Mouse (Mus musculus) intestine, embryonic 14.5 days (tissue): ENCODE results near the gene Hus1b. TPM values are rescaled to one million over a fixed set of nuclear protein-coding genes. Genes with fewer than 3 reads are reported as not detected.

Experiments used
- ATAC-seq: fragments of 200-750 bp; cut with Nextera tagmentation; replicated peaks from 2 replicates; pipeline ENCODE4 v1.8.0; 2017; ENCODE audit warnings: low read depth, moderate number of reproducible peaks, moderate TSS enrichment, moderate library complexity; ENCODE audit not compliant: low FRiP score, low TSS enrichment
- DNase-seq: peaks from one replicate; pipeline ENCODE4 v3.0.0-alpha.2; 2018; ENCODE audit warnings: low spot score
- H3K27ac ChIP-seq: fragments of 300-500 bp; sonication (generic); 2 replicates; pipeline ENCODE4 v1.5.1; 2014; ENCODE audit warnings: low read depth, mild to moderate bottlenecking, control low read depth
- H3K27me3 ChIP-seq: fragments of 300-500 bp; sonication (generic); replicated peaks from 2 replicates; pipeline ENCODE4 v1.6.1; 2014; ENCODE audit warnings: low read length, control low read depth; ENCODE audit not compliant: control insufficient read depth, insufficient read depth
- H3K36me3 ChIP-seq: fragments of 300-500 bp; sonication (generic); 2 replicates; pipeline ENCODE4 v1.6.1; 2014; ENCODE audit warnings: low read length, control low read depth; ENCODE audit not compliant: control insufficient read depth, insufficient read depth
- H3K4me1 ChIP-seq: fragments of 300-500 bp; sonication (generic); replicated peaks from 2 replicates; pipeline ENCODE4 v1.6.1; 2014; ENCODE audit warnings: low read length, control low read depth, mixed read lengths; ENCODE audit not compliant: control insufficient read depth, insufficient read depth
- H3K4me2 ChIP-seq: fragments of 300-500 bp; sonication (generic); 2 replicates; pipeline ENCODE4 v1.6.1; 2014; ENCODE audit warnings: low read length
- H3K4me3 ChIP-seq: fragments of 300-500 bp; sonication (generic); 2 replicates; pipeline ENCODE4 v1.5.1; 2014; ENCODE audit warnings: low read depth, low read length, control low read depth, mixed read lengths
- H3K9ac ChIP-seq: fragments of 300-500 bp; sonication (generic); 2 replicates; pipeline ENCODE4 v1.6.1; 2014; ENCODE audit warnings: mild to moderate bottlenecking, low read length
- H3K9me3 ChIP-seq: fragments of 300-500 bp; sonication (generic); 2 replicates; pipeline ENCODE4 v1.6.1; 2016; ENCODE audit warnings: low read length, control low read depth; ENCODE audit not compliant: control insufficient read depth
- WGBS: fragments of 180-500 bp; shearing (Covaris S2); extraction: QIAGEN DNeasy Blood & Tissue Kit; methylation state at CpG from one replicate; pipeline ENCODE4 v1.1.7; 2014; 5-methylcytosine and 5-hydroxymethylcytosine counted together
- polyA plus RNA-seq: library from polyadenylated mRNA; unstranded; fragments of >200 nt; fragmentation: Nextera tagmentation; extraction: Ambion mirVana; gene quantifications from 2 replicates; pipeline ENCODE4 v1.2.1, GENCODE M21; 2014

Hus1b gene
- polyA plus RNA-seq, 1 experiment from 2014 or later = 0.15 TPM

DNA sequence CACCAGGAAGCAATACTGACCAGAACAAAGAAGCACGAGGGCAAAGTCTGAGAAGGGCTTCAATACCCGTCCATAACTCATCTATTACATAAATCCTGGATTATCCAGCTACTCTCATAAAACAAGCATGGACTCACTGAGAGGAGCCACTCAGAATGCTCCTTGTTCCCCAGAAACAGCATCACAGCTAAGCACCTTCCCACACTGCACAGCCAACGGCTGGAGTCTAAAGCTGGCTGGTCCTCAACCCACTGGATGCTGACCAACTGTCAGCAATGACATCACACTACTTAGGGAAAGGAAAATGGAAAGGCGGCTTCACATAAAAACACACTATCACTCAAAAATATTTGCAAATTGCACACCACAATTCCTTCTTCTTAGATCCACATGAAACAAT lies 20.8 kb upstream of the Hus1b start:
- no peak for ATAC-seq
- no peak overlapping the region; the same call in 1 of the 2 replicates for H3K27ac ChIP-seq
- DNase-seq = no peak

DNA sequence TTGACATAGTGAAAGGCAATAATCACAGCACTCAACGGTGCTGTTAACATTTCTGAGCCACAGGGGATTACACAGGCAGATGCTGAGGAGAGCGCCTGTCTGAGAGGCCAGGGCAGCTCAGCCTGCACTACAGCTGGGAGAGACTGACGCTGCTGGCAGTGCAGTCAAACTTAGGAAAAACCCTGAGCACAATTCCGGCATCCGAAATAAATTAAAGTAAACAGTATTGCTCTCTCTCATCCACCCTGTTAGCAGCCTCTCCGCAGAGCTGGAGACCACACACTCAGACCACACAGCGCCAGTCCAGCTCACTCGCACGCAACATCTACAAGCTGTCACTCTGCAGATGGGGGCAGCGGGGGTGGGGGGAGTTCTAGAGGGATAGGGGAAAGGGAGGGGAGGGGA lies 18.9 kb upstream of the Hus1b start:
- ATAC-seq = peak; percentile 72
- H3K9ac ChIP-seq = no peak overlapping the region
- H3K4me1 ChIP-seq = peaks cover 15% of the 10 kb centered on the region
- peak overlapping the region; percentile 58; the same call in 1 of the 2 replicates for H3K27ac ChIP-seq
- H3K27me3 ChIP-seq = no peaks in the 10 kb centered on the region
- peak overlapping the region; percentile 2; the same call in 1 of the 2 replicates for H3K4me2 ChIP-seq
- H3K4me3 ChIP-seq = no peak overlapping the region
- WGBS = 10% methylated on average over 10 of the region's 10 CpGs
- H3K9me3 ChIP-seq = no peaks in the 10 kb centered on the region
- no peak for DNase-seq
- H3K36me3 ChIP-seq = no peaks in the 10 kb centered on the region

More for the DNA sequence above, 20.8 kb upstream of the Hus1b start:
- 38% methylated on average over 4 of the region's 4 CpGs for WGBS
- Histone ChIP-seq H3K4me2 (no peak overlapping the region), H3K4me3 (no peak overlapping the region), H3K9ac (no peak overlapping the region), H3K4me1 (peaks cover 18% of the 10 kb centered on the region), H3K36me3 (no peaks in the 10 kb centered on the region), H3K9me3 (no peaks in the 10 kb centered on the region), H3K27me3 (no peaks in the 10 kb centered on the region)

DNA sequence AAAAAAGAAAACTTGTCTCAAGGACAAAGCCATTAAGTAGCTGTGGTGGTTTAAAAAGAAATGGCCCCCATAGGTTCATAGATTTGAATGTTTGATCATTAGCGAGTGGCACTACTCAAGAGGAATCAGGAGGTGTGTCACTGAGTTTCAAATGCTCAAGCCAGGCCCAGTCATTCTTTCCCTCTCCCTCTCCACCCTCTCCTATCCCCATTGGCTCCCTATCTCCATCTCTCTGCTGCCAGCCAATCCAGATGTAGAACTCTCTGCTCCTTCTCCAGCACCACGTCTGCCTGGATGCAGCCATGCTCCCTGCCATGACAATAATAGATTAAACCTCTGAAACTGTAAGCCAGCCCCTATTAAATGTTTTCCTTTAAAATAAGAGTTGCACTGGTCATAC lies 14.4 kb upstream of the Hus1b start:
- peaks cover 5% of the 10 kb centered on the region; the same call in 1 of the 2 replicates for H3K36me3 ChIP-seq
- ATAC-seq (no peak), DNase-seq (no peak)
- no peaks in the 10 kb centered on the region for H3K27me3 ChIP-seq
- 66% methylated on average over 2 of the region's 2 CpGs for WGBS
- H3K4me2 ChIP-seq = no peak overlapping the region
- H3K9ac ChIP-seq = no peak overlapping the region
- peaks cover 12% of the 10 kb centered on the region for H3K4me1 ChIP-seq
- no peak overlapping the region for H3K4me3 ChIP-seq
- no peak overlapping the region for H3K27ac ChIP-seq
- H3K9me3 ChIP-seq = no peaks in the 10 kb centered on the region

DNA sequence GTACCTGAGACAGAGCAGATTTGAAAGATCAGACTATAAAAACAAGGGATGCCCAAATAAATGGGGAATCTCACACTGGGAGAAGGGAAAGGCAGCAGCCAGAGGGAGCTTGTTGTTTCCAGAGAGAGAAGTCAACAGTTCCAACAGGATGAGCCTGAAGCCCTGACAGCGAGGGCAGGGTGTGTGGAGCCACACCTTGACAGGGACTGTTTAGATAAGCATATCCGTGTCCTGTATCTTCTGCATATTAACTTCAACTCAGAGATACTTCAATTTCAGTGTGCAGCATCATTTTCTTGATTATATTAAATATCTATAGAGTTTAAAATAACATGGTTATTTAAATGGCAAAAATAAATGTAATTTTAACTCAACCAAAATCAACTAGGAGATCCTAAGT lies 13.2 kb upstream of the Hus1b start:
- Histone ChIP-seq H3K36me3 (peaks cover 5% of the 10 kb centered on the region; the same call in 1 of the 2 replicates), H3K4me2 (no peak overlapping the region), H3K27ac (no peak overlapping the region), H3K9me3 (no peaks in the 10 kb centered on the region), H3K4me3 (no peak overlapping the region), H3K4me1 (peaks cover 7% of the 10 kb centered on the region; the same call in 1 of the 2 replicates), H3K27me3 (no peaks in the 10 kb centered on the region), H3K9ac (no peak overlapping the region)
- DNase-seq (no peak), ATAC-seq (no peak)
- WGBS = 87% methylated on average over 2 of the region's 2 CpGs

DNA sequence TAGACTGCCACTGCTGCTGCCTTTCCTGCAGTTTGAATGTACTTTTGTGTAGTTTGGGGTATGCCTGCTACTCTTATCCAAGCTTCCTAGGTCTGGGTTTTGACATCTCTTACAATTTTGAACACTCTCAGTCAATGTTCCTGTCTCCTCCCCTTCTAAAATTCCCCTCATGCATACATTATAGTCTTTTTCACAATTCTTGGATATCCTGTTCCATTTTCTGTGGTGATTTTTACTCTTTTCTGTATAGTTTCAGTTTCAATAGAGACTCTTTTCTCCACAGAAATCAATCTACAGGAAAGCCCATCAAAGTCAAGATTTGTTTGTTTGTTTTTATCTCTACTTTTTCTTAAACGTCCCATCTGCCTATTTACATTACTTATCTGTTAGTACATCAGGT lies 6.0 kb upstream of the Hus1b start:
- Histone ChIP-seq H3K27ac (no peak overlapping the region), H3K27me3 (no peaks in the 10 kb centered on the region), H3K4me2 (no peak overlapping the region), H3K9me3 (no peaks in the 10 kb centered on the region), H3K9ac (no peak overlapping the region), H3K36me3 (no peaks in the 10 kb centered on the region), H3K4me3 (no peak overlapping the region), H3K4me1 (no peaks in the 10 kb centered on the region)
- 29% methylated on average over 1 of the region's 1 CpGs for WGBS
- ATAC-seq (no peak), DNase-seq (no peak)

DNA sequence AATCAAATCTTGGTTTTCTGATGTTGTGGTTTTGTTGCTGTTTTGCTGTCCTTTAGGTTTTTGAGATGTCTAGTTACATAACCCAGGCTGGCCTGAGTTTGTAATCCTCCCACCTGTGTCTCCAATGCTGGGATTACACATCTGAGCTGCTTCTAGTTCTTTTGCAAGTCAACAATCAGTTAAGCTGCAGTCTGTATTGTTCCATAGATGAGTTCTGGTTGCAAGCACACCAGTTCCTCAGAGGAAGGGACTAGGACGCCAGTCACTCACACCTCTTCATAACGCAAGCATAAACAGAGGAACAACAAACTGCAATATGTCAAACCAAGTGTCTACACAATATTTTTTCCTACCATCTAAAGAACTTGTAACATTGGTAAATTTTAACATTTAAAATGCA lies 4.5 kb upstream of the Hus1b start:
- 81% methylated on average over 2 of the region's 2 CpGs for WGBS
- Histone ChIP-seq H3K4me1 (no peaks in the 10 kb centered on the region), H3K4me2 (no peak overlapping the region), H3K36me3 (no peaks in the 10 kb centered on the region), H3K27me3 (no peaks in the 10 kb centered on the region), H3K9me3 (no peaks in the 10 kb centered on the region), H3K9ac (no peak overlapping the region), H3K27ac (no peak overlapping the region), H3K4me3 (no peak overlapping the region)
- ATAC-seq (no peak), DNase-seq (no peak)

DNA sequence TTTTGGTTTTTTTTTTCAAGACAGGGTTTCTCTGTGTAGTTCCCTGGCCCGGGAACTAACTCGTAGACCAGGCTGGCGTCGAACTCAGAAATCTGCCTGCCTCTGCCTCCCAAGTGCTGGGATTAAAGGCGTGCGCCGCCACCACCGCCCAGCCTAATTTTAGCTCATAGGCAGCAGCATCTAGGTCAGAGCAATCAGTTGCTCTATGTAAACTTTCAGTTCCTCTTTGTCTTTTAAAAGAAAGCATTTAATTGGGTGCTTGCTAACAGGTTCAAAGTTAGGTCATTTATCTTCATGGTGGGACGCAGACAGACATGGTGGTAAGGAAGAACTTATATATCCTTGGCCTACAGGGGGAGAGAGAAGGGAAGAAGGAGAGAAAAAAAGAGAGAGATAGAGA lies 1.6 kb upstream of the Hus1b start:
- H3K9me3 ChIP-seq = no peaks in the 10 kb centered on the region

DNA sequence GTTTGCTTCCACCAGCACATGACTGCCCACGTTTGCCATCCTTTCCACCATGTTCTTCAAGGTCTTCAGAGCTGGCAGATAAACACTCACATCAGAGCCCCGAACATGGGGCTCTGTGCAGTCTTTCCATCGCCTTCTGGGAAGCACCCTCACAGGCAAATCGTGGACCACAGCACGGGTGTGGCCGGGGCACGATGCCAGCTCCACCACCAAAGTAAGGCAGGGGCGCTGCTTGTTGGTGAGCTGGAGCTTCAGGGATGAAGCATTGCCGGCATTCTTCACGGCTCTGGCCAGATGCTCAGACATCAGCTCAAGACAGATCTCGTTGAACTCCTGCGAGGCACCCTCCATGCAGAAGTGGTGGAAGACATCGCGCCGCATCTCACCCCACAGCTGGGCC lies 430 bp downstream of the Hus1b start:
- DNase-seq (no peak), ATAC-seq (no peak)
- no peaks in the 10 kb centered on the region for H3K9me3 ChIP-seq
- no peaks in the 10 kb centered on the region for H3K4me1 ChIP-seq
- H3K4me3 ChIP-seq = no peak overlapping the region
- H3K9ac ChIP-seq = no peak overlapping the region
- no peaks in the 10 kb centered on the region for H3K36me3 ChIP-seq
- 89% methylated on average over 15 of the region's 15 CpGs for WGBS
- H3K27ac ChIP-seq = no peak overlapping the region
- H3K27me3 ChIP-seq = no peaks in the 10 kb centered on the region
- no peak overlapping the region for H3K4me2 ChIP-seq

More for the DNA sequence above, 1.6 kb upstream of the Hus1b start:
- DNase-seq (no peak), ATAC-seq (no peak)
- WGBS = 94% methylated on average over 9 of the region's 9 CpGs
- Histone ChIP-seq H3K36me3 (no peaks in the 10 kb centered on the region), H3K27me3 (no peaks in the 10 kb centered on the region), H3K9ac (no peak overlapping the region), H3K4me2 (no peak overlapping the region), H3K4me3 (no peak overlapping the region), H3K4me1 (no peaks in the 10 kb centered on the region), H3K27ac (no peak overlapping the region)

DNA sequence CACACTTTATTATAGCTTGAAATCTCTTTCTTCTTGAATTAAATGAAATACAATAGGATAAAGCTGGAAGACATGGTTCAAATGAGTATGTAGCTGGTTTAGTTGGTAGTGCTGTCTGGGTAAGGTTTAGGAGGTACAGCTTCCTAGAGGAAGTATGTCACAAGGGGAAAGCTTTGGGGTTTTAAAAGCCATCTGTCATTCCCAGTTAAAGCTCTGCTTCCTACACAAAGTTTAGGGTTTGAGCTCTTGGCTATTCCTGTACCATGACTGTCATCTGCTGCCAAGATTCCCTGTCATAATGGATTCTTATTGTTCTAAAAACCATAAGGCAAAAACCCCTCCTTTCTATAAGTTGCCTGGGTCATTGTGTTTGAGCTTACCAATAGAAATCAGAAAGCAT lies 1.8 kb downstream of the Hus1b start:
- no peaks in the 10 kb centered on the region for H3K27me3 ChIP-seq

More for the DNA sequence above, 1.8 kb downstream of the Hus1b start:
- Histone ChIP-seq H3K36me3 (no peaks in the 10 kb centered on the region), H3K4me1 (no peaks in the 10 kb centered on the region), H3K27ac (no peak overlapping the region), H3K9me3 (no peaks in the 10 kb centered on the region), H3K9ac (no peak overlapping the region), H3K4me3 (no peak overlapping the region), H3K4me2 (no peak overlapping the region)
- ATAC-seq (no peak), DNase-seq (no peak)
